Mouse (Mus musculus): ENCODE data around the gene Rpap3.

DNA sequence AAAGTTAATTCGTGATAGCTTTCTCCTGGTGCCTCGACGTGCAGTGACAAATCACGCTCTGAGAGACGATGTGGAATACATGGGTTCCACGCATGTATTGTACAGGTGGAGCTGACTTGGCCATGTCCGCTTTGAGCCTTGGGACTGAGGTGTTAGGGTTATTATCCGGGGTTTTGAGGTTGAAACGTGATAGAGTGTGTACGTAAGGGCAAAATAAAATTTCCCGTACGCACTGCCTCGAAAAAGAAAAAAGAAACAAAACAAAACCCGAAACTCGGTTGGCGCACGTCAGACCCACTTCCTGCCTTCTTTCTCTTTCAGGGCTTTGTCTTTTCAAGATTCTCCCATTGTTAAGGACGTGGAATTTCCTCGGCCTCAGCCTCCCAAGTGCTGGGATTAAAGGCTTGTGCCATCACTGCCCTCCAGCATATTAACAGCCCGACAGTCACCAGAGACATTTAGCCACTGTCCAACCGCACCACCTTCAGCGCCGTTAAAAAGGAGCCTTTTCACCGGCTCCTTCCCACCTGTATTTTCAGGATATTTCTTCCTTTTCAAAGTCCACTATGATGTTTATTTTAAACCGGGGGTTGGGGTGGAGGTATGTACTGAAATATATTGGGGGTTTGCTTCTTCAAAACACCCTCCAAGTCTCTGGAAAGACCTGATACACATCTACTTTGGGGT, 39.7 kb downstream of the Rpap3 start:
- TF ChIP-seq KAT2A (IDR thresholded peaks at IDR 0.05; ENCODE audit: insufficient replicate concordance, low read length): no peak
- no peak for TF ChIP-seq EP300 (IDR thresholded peaks at IDR 0.05; ENCODE audit: low read length)
- TF ChIP-seq CTCF (conservative IDR thresholded peaks at IDR 0.05 in 1 of 2, IDR thresholded peaks at IDR 0.05 in 1 of 2; ENCODE audit: low read depth in 2 of 2, low read length in 2 of 2): no peak
- no peak for TF ChIP-seq ELF1 (IDR thresholded peaks at IDR 0.05; ENCODE audit: low read depth, low read length)
- no peak for TF ChIP-seq CHD2 (IDR thresholded peaks at IDR 0.05; ENCODE audit: low read length)
- TF ChIP-seq RAD21 (IDR thresholded peaks at IDR 0.05; ENCODE audit: low read depth, low read length): no peak
- no peak for TF ChIP-seq ETS1 (conservative IDR thresholded peaks at IDR 0.05; ENCODE audit: low read depth, low read length)
